Comparison of ENCODE assay signal across 18 mouse cellular contexts in genomic region chr2:25457022-25457896, GRCm38 (mm10). TPM values are rescaled to one million over a fixed set of nuclear protein-coding genes. Genes with fewer than 3 reads are reported as not detected.
DNase-seq lines count a peak whose midpoint lies in the region; ATAC-seq lines count a peak whose summit lies in the region.
"Had no signal": no experiment of that assay in that cellular context is flagged by ENCODE, and none has a peak within 500 bp of the region (broad histone marks: within the 10 kb centered on the region; RNA-seq: fewer than 3 reads in every experiment).

No protein-coding gene starts in this region.

- 76% methylated on average over 9 of the region's 9 CpGs for WGBS in embryonic facial prominence, embryonic 15.5 days
- 68% methylated on average over 9 of the region's 9 CpGs for WGBS in lung, embryonic 16.5 days
- whole genome bisulfite sequencing in stomach, embryonic 16.5 days, result 83% methylated on average over 9 of the region's 9 CpGs

- peaks cover 33% of the 10 kb centered on the region for H3K4me1 ChIP-seq in embryonic facial prominence, embryonic 15.5 days
- peaks cover 34% of the 10 kb centered on the region for H3K4me1 ChIP-seq in lung, embryonic 16.5 days (replicated peaks; ENCODE audit: control insufficient read depth, insufficient read depth, low read length)
- peaks cover 30% of the 10 kb centered on the region for H3K4me1 ChIP-seq in stomach, embryonic 16.5 days (ENCODE audit: control insufficient read depth, insufficient read depth, low read length)

- peak overlapping the region; percentile 8; the same call in 1 of the 2 replicates for H3K4me3 ChIP-seq in embryonic facial prominence, embryonic 15.5 days (replicated peaks)
- peak overlapping the region; percentile 34 for H3K4me3 ChIP-seq in lung, embryonic 16.5 days (ENCODE audit: low read length)
- no peak overlapping the region for H3K4me3 ChIP-seq in stomach, embryonic 16.5 days (replicated peaks; ENCODE audit: low read length)
- H3K4me3 ChIP-seq: hindbrain, embryonic 13.5 days; liver, embryonic 13.5 days had no signal

- 0 out of 2 replicates have a peak, but pooled peaks cover 9% of the 10 kb centered on the region for H3K36me3 ChIP-seq in embryonic facial prominence, embryonic 15.5 days
- no peaks in the 10 kb centered on the region for H3K36me3 ChIP-seq in lung, embryonic 16.5 days (ENCODE audit: control insufficient read depth, insufficient read depth, low read length)
- H3K36me3 ChIP-seq in stomach, embryonic 16.5 days (ENCODE audit: control insufficient read depth, insufficient read depth, low read length), result 0 out of 2 replicates have a peak, but pooled peaks cover 8% of the 10 kb centered on the region

- H3K27ac ChIP-seq in embryonic facial prominence, embryonic 15.5 days (replicated peaks), result 0 out of 2 replicates have a peak overlapping the region, but pooled peaks have one; percentile 36
- H3K27ac ChIP-seq in lung, embryonic 16.5 days (ENCODE audit: low read length), result peak overlapping the region; percentile 91
- H3K27ac ChIP-seq in stomach, embryonic 16.5 days (ENCODE audit: low read length), result peak overlapping the region; percentile 63; the same call in 1 of the 2 replicates
- H3K27ac ChIP-seq: hindbrain, embryonic 13.5 days; liver, embryonic 13.5 days had no signal

- no peaks in the 10 kb centered on the region for H3K27me3 ChIP-seq in embryonic facial prominence, embryonic 15.5 days
- H3K27me3 ChIP-seq in lung, embryonic 16.5 days (ENCODE audit: control insufficient read depth, insufficient read depth, low read depth, low read length), result no peaks in the 10 kb centered on the region
- H3K27me3 ChIP-seq in stomach, embryonic 16.5 days (ENCODE audit: control insufficient read depth, insufficient read depth, low read length), result no peaks in the 10 kb centered on the region
- H3K27me3 ChIP-seq: hindbrain, embryonic 13.5 days; liver, embryonic 13.5 days had no signal

- no peak overlapping the region for H3K9ac ChIP-seq in embryonic facial prominence, embryonic 15.5 days
- H3K9ac ChIP-seq in lung, embryonic 16.5 days (ENCODE audit: low read length), result peak overlapping the region; percentile 53
- peak overlapping the region; percentile 17; the same call in 1 of the 2 replicates for H3K9ac ChIP-seq in stomach, embryonic 16.5 days (ENCODE audit: low read length)
- H3K9ac ChIP-seq: hindbrain, embryonic 13.5 days; liver, embryonic 13.5 days had no signal

- DNase-seq in cerebellum, adult 9-10 months, result peak; percentile 74
- DNase-seq in cerebellum, adult 11 months, result no peak
- no peak for DNase-seq in adipocyte (ENCODE audit: low spot score)
- no peak for DNase-seq in c-Kit-positive CD71-positive TER-119-positive erythroid progenitor cells, embryonic 14.5 days (ENCODE audit: low spot score)
- DNase-seq: kidney, adult 18-20 months; liver, embryonic 13.5 days; thymus, postnatal 4 days had no signal

- ATAC-seq in embryonic facial prominence, embryonic 15.5 days (ENCODE audit: insufficient number of reproducible peaks, low FRiP score, low TSS enrichment, low read depth), result no peak
- peak; percentile 45 for ATAC-seq in lung, embryonic 16.5 days (ENCODE audit: low read depth)
- no peak for ATAC-seq in stomach, embryonic 16.5 days (ENCODE audit: insufficient read depth, low FRiP score)
- ATAC-seq in monocyte, adult 5-6 weeks (replicated peaks; ENCODE audit: insufficient number of reproducible peaks, low FRiP score, low TSS enrichment, poor library complexity, severe bottlenecking), result no peak
- ATAC-seq: activated CD4-positive, CD25-positive, alpha-beta regulatory T cell, adult 4 months; forebrain, embryonic 16.5 days had no signal

- H3K4me2 ChIP-seq in embryonic facial prominence, embryonic 15.5 days (replicated peaks), result no peak overlapping the region
- H3K4me2 ChIP-seq in lung, embryonic 16.5 days (ENCODE audit: low read depth, low read length), result peak overlapping the region; percentile 36
- H3K4me2 ChIP-seq in stomach, embryonic 16.5 days (ENCODE audit: low read depth, low read length), result peak overlapping the region; percentile 11
- H3K4me2 ChIP-seq: hindbrain, embryonic 13.5 days; liver, embryonic 13.5 days had no signal

- H3K9me3 ChIP-seq in embryonic facial prominence, embryonic 15.5 days (replicated peaks), result no peaks in the 10 kb centered on the region
- H3K9me3 ChIP-seq in lung, embryonic 16.5 days (ENCODE audit: control insufficient read depth, low read length), result no peaks in the 10 kb centered on the region
- no peaks in the 10 kb centered on the region for H3K9me3 ChIP-seq in stomach, embryonic 16.5 days (replicated peaks; ENCODE audit: control insufficient read depth, low read length)
- H3K9me3 ChIP-seq: hindbrain, embryonic 13.5 days; liver, embryonic 13.5 days; megakaryocyte, embryonic 14.5 days had no signal

RNA-seq across cellular contexts. Expression of gene Clic3, which starts 0.6 kb away (rescaled TPM):
- 72.8 and 75.5 TPM in 2 replicates for polyA plus RNA-seq in embryonic facial prominence, embryonic 15.5 days (2015; fragmentation: Nextera tagmentation; extraction: Ambion mirVana)
- polyA plus RNA-seq in lung, embryonic 16.5 days (2015; fragmentation: Nextera tagmentation; extraction: Ambion mirVana), result 139 and 180 TPM in 2 replicates
- 60.5 and 113 TPM in 2 replicates for polyA plus RNA-seq in stomach, embryonic 16.5 days (2015; fragmentation: Nextera tagmentation; extraction: Ambion mirVana)
- total RNA-seq in monocyte, adult 5-6 weeks (2017), result not detected in 3 replicates
- polyA plus RNA-seq: limb, embryonic 11.5 days had no signal

RNA-seq across cellular contexts. Expression of gene Paxx, which starts 3.6 kb away (rescaled TPM):
- 48.7 and 49.1 TPM in 2 replicates for polyA plus RNA-seq in embryonic facial prominence, embryonic 15.5 days (2015; fragmentation: Nextera tagmentation; extraction: Ambion mirVana)
- 37.9 and 44.8 TPM in 2 replicates for polyA plus RNA-seq in lung, embryonic 16.5 days (2015; fragmentation: Nextera tagmentation; extraction: Ambion mirVana)
- 44.1 and 49.4 TPM in 2 replicates for polyA plus RNA-seq in stomach, embryonic 16.5 days (2015; fragmentation: Nextera tagmentation; extraction: Ambion mirVana)
- total RNA-seq in monocyte, adult 5-6 weeks (2017), result 21.4 to 39.6 TPM (median 32.9 TPM) in 3 replicates

RNA-seq across cellular contexts. Expression of gene Ptgds, which starts 12.6 kb away (rescaled TPM):
- polyA plus RNA-seq in embryonic facial prominence, embryonic 15.5 days (2015; fragmentation: Nextera tagmentation; extraction: Ambion mirVana), result 18.7 and 20.8 TPM in 2 replicates
- 10.7 and 16.5 TPM in 2 replicates for polyA plus RNA-seq in lung, embryonic 16.5 days (2015; fragmentation: Nextera tagmentation; extraction: Ambion mirVana)
- 6.1 and 6.7 TPM in 2 replicates for polyA plus RNA-seq in stomach, embryonic 16.5 days (2015; fragmentation: Nextera tagmentation; extraction: Ambion mirVana)
- not detected in 3 replicates for total RNA-seq in monocyte, adult 5-6 weeks (2017)
- total RNA-seq: gastrocnemius, adult 8-10 months had no signal
- polyA plus RNA-seq: activated CD4-positive, CD25-positive, alpha-beta regulatory T cell, adult 4 months; limb, embryonic 11.5 days had no signal

RNA-seq across cellular contexts. Expression of gene Abca2, which starts 28.8 kb away (rescaled TPM):
- 4.0 and 4.1 TPM in 2 replicates for polyA plus RNA-seq in embryonic facial prominence, embryonic 15.5 days (2015; fragmentation: Nextera tagmentation; extraction: Ambion mirVana)
- polyA plus RNA-seq in lung, embryonic 16.5 days (2015; fragmentation: Nextera tagmentation; extraction: Ambion mirVana), result 4.9 and 5.4 TPM in 2 replicates
- polyA plus RNA-seq in stomach, embryonic 16.5 days (2015; fragmentation: Nextera tagmentation; extraction: Ambion mirVana), result 4.0 and 4.6 TPM in 2 replicates
- 16.8 to 46.8 TPM (median 17.5 TPM) in 3 replicates for total RNA-seq in monocyte, adult 5-6 weeks (2017)

RNA-seq across cellular contexts. Expression of gene Fut7, which starts 34.2 kb away (rescaled TPM):
- polyA plus RNA-seq in embryonic facial prominence, embryonic 15.5 days (2015; fragmentation: Nextera tagmentation; extraction: Ambion mirVana), result 0.08 and 0.20 TPM in 2 replicates
- 0.10 and 0.15 TPM in 2 replicates for polyA plus RNA-seq in lung, embryonic 16.5 days (2015; fragmentation: Nextera tagmentation; extraction: Ambion mirVana)
- polyA plus RNA-seq in stomach, embryonic 16.5 days (2015; fragmentation: Nextera tagmentation; extraction: Ambion mirVana), result 0.19 TPM in 1 of 2 replicates, not detected in the other
- total RNA-seq in monocyte, adult 5-6 weeks (2017), result 8.9 to 13.9 TPM (median 11.0 TPM) in 3 replicates
- total RNA-seq: gastrocnemius, adult 8-10 months had no signal
- polyA plus RNA-seq: forebrain, embryonic 16.5 days; heart, postnatal 0 days; limb, embryonic 11.5 days had no signal

Comparison
In these comparisons a context has a peak if more than half of its experiments do, and no peak if none do; other contexts are left out.
1. H3K27ac ChIP-seq: peak in every context shown above with its lines; median percentile 91 in lung, embryonic 16.5 days; 63 in stomach, embryonic 16.5 days; 36 in embryonic facial prominence, embryonic 15.5 days.